Mouse (Mus musculus) heart, embryonic 10.5 days (tissue): ENCODE results near the gene Myod1. TPM values are rescaled to one million over a fixed set of nuclear protein-coding genes. Genes with fewer than 3 reads are reported as not detected.

Experiments used
- DNase-seq: peaks from one replicate; pipeline ENCODE4 v3.0.0-alpha.2; 2017; ENCODE audit warnings: low spot score
- H3K27ac ChIP-seq: fragments of 300-500 bp; sonication (generic); 2 replicates; pipeline ENCODE4 v1.5.1; 2016; ENCODE audit warnings: mild to moderate bottlenecking
- H3K27me3 ChIP-seq: fragments of 300-500 bp; sonication (generic); 2 replicates; pipeline ENCODE4 v1.6.1; 2016; ENCODE audit warnings: mild to moderate bottlenecking; ENCODE audit not compliant: poor library complexity, insufficient read depth, severe bottlenecking
- H3K36me3 ChIP-seq: fragments of 300-500 bp; sonication (generic); 2 replicates; pipeline ENCODE4 v1.6.1; 2016; ENCODE audit warnings: mild to moderate bottlenecking, moderate library complexity
- H3K4me1 ChIP-seq: fragments of 300-500 bp; sonication (generic); 2 replicates; pipeline ENCODE4 v1.6.1; 2016; ENCODE audit warnings: mild to moderate bottlenecking
- H3K4me3 ChIP-seq: fragments of 300-500 bp; sonication (generic); 2 replicates; pipeline ENCODE4 v1.5.1; 2016; ENCODE audit warnings: mild to moderate bottlenecking, moderate library complexity
- H3K9me3 ChIP-seq: fragments of 300-500 bp; sonication (generic); 2 replicates; pipeline ENCODE4 v1.6.1; 2016; ENCODE audit warnings: mild to moderate bottlenecking, moderate library complexity
- WGBS: fragments of 180-500 bp; shearing (Covaris S2); methylation state at CpG from one replicate; pipeline ENCODE4 v1.1.7; 2016; 5-methylcytosine and 5-hydroxymethylcytosine counted together
- polyA plus RNA-seq: library from polyadenylated mRNA; unstranded; fragments of >200 nt; fragmentation: Nextera tagmentation; extraction: Ambion mirVana; gene quantifications from 2 replicates; pipeline ENCODE4 v1.2.1, GENCODE M21; 2016

The Myod1 gene
- polyA plus RNA-seq, 1 experiment from 2014 or later, result 0.85 TPM

GRCm38 (mm10) chr7:46425012-46425411 lies 48.7 kb downstream of the Myod1 start:
- no peak overlapping the region for H3K27ac ChIP-seq
- H3K4me1 ChIP-seq, result no peaks in the 10 kb centered on the region
- H3K36me3 ChIP-seq, result no peaks in the 10 kb centered on the region
- H3K27me3 ChIP-seq, result peaks cover 25% of the 10 kb centered on the region; the same call in 1 of the 2 replicates
- H3K4me3 ChIP-seq, result no peak overlapping the region
- DNase-seq, result no peak
- no peaks in the 10 kb centered on the region for H3K9me3 ChIP-seq
- 76% methylated on average over 4 of the region's 4 CpGs for WGBS

Other genes starting within 250 kb of the Myod1 start
- gene Abcc8, start 196.4 kb upstream of the Myod1 start, polyA plus RNA-seq, result 3.9 and 4.5 TPM in 2 replicates
- gene Ush1c, start 138.0 kb upstream of the Myod1 start, polyA plus RNA-seq, result 2.0 and 3.0 TPM in 2 replicates
- not detected in 2 replicates for gene Otog, start 135.5 kb upstream of the Myod1 start, polyA plus RNA-seq
- 0.04 TPM in 1 of 2 replicates, not detected in the other for gene Kcnc1, start 20.0 kb downstream of the Myod1 start, polyA plus RNA-seq